Mouse (Mus musculus) CH12.LX (cell line): Measurements from ENCODE around the gene Fhit. TPM values are rescaled to one million over a fixed set of nuclear protein-coding genes. Genes with fewer than 3 reads are reported as not detected.

ENCODE experiments used
- DNase-seq: peaks from one replicate; pipeline ENCODE4 v3.0.0-alpha.2; 2013; ENCODE audit errors: extremely low read depth
- H3K27ac ChIP-seq: 2 replicates; pipeline ENCODE4 v1.5.1; 2012; ENCODE audit warnings: low read depth, mild to moderate bottlenecking, control low read depth, moderate library complexity; ENCODE audit not compliant: insufficient read depth
- H3K27me3 ChIP-seq: replicated peaks from 2 replicates; pipeline ENCODE3; 2012; ENCODE audit warnings: inconsistent platforms
- H3K36me3 ChIP-seq, 2 experiments: replicated peaks in 1 of 2; 2 replicates each; pipeline versions ENCODE3 to v1.6.1; 2012; ENCODE audit warnings: inconsistent platforms in 1 of 2, low read length in 1 of 2, mild to moderate bottlenecking in 1 of 2, mixed read lengths in 1 of 2, moderate library complexity in 1 of 2; ENCODE audit not compliant: control insufficient read depth in 1 of 2, insufficient read depth in 1 of 2
- H3K4me1 ChIP-seq, 2 experiments: 2 replicates each; pipeline ENCODE4 v1.6.1; 2012; ENCODE audit warnings: inconsistent platforms in 1 of 2, moderate library complexity in 1 of 2; ENCODE audit not compliant: insufficient read depth in 2 of 2, control insufficient read depth in 1 of 2
- H3K4me2 ChIP-seq: 2 replicates; pipeline ENCODE4 v1.6.1; 2012; ENCODE audit warnings: low read depth, mild to moderate bottlenecking, control low read depth; ENCODE audit not compliant: poor library complexity, insufficient read depth, severe bottlenecking
- H3K4me3 ChIP-seq, 3 experiments: fragments of 150-350 bp in 1 of 3; sonication (generic) in 1 of 3; replicated peaks in 1 of 3; 2 replicates each; pipeline versions ENCODE3 to v1.5.1; 2011 to 2012; ENCODE audit warnings: low read depth in 2 of 3, low read length in 2 of 3, mild to moderate bottlenecking in 2 of 3, moderate library complexity in 2 of 3, control low read depth in 1 of 3, improper control_type of control experiment in 1 of 3, inconsistent platforms in 1 of 3, mixed read lengths in 1 of 3; ENCODE audit not compliant: poor library complexity in 1 of 3
- H3K79me2 ChIP-seq: replicated peaks from 2 replicates; pipeline ENCODE4 v1.6.1; 2012; ENCODE audit warnings: mild to moderate bottlenecking, moderate library complexity; ENCODE audit not compliant: control insufficient read depth, poor library complexity, insufficient read depth, severe bottlenecking; ENCODE audit errors: extremely low read depth
- H3K9ac ChIP-seq: 2 replicates; pipeline ENCODE4 v1.6.1; 2012; ENCODE audit warnings: low read depth, mild to moderate bottlenecking, control low read depth, moderate library complexity; ENCODE audit not compliant: insufficient read depth
- H3K9me3 ChIP-seq: replicated peaks from 2 replicates; pipeline ENCODE3; 2012; ENCODE audit warnings: low read length, inconsistent platforms, mixed read lengths
- BHLHE40 ChIP-seq: IDR thresholded peaks from 2 replicates; pipeline ENCODE4 v1.6.1; 2011; ENCODE audit warnings: mild to moderate bottlenecking, low read depth, low read length, improper control_type of control experiment
- CHD1 ChIP-seq: IDR thresholded peaks from 2 replicates; pipeline ENCODE4 v1.6.1; 2012; ENCODE audit warnings: low read depth, low read length, improper control_type of control experiment, inconsistent platforms
- CHD2 ChIP-seq: IDR thresholded peaks from 2 replicates; pipeline ENCODE4 v1.6.1; 2011; ENCODE audit warnings: low read length, improper control_type of control experiment
- E2F4 ChIP-seq: IDR thresholded peaks from 2 replicates; pipeline ENCODE4 v1.6.1; 2011; ENCODE audit warnings: low read depth, low read length, improper control_type of control experiment; ENCODE audit not compliant: insufficient replicate concordance
- GABPA ChIP-seq: IDR thresholded peaks from 2 replicates; pipeline ENCODE4 v1.6.1; 2012; ENCODE audit warnings: low read depth, low read length, improper control_type of control experiment, inconsistent platforms; ENCODE audit not compliant: insufficient replicate concordance
- IRF4 ChIP-seq: IDR thresholded peaks from 2 replicates; pipeline ENCODE4 v1.6.1; 2014; ENCODE audit warnings: low read depth, mild to moderate bottlenecking, inconsistent platforms, low read length, improper control_type of control experiment
- JUN ChIP-seq: IDR thresholded peaks from 2 replicates; pipeline ENCODE4 v1.6.1; 2011; ENCODE audit warnings: low read depth, mild to moderate bottlenecking, low read length, improper control_type of control experiment, moderate library complexity; ENCODE audit not compliant: insufficient read depth
- JUND ChIP-seq: conservative IDR thresholded peaks from 2 replicates; pipeline ENCODE4 v1.6.1; 2011; ENCODE audit warnings: low read depth, low read length, improper control_type of control experiment
- MAFK ChIP-seq: IDR thresholded peaks from 2 replicates; pipeline ENCODE4 v1.6.1; 2011; ENCODE audit warnings: low read length, improper control_type of control experiment; ENCODE audit not compliant: insufficient replicate concordance
- MAZ ChIP-seq: IDR thresholded peaks from 2 replicates; pipeline ENCODE4 v1.6.1; 2012; ENCODE audit warnings: low read depth, mild to moderate bottlenecking, inconsistent platforms, low read length, improper control_type of control experiment, moderate library complexity
- MXI1 ChIP-seq: IDR thresholded peaks from 2 replicates; pipeline ENCODE4 v1.6.1; 2011; ENCODE audit warnings: mild to moderate bottlenecking, low read depth, low read length, improper control_type of control experiment
- MYC ChIP-seq: IDR thresholded peaks from 2 replicates; pipeline ENCODE4 v1.6.1; 2011; ENCODE audit warnings: low read depth, mild to moderate bottlenecking, improper control_type of control experiment, low read length
- NELFE ChIP-seq: IDR thresholded peaks from 2 replicates; pipeline ENCODE4 v1.6.1; 2011; ENCODE audit warnings: low read depth, low read length, improper control_type of control experiment
- PAX5 ChIP-seq: IDR thresholded peaks from 2 replicates; pipeline ENCODE4 v1.6.1; 2012; ENCODE audit warnings: low read length, inconsistent platforms, mixed read lengths
- POLR2AphosphoS2 ChIP-seq: IDR thresholded peaks from 2 replicates; pipeline ENCODE4 v1.6.1; 2011; ENCODE audit warnings: low read depth, low read length, improper control_type of control experiment
- RAD21 ChIP-seq: IDR thresholded peaks from 2 replicates; pipeline ENCODE4 v1.6.1; 2011; ENCODE audit warnings: low read depth, mild to moderate bottlenecking, low read length, improper control_type of control experiment, moderate library complexity
- SIN3A ChIP-seq: IDR thresholded peaks from 2 replicates; pipeline ENCODE4 v1.6.1; 2012; ENCODE audit warnings: low read length, improper control_type of control experiment, inconsistent platforms
- USF2 ChIP-seq: conservative IDR thresholded peaks from 2 replicates; pipeline ENCODE4 v1.6.1; 2011; ENCODE audit warnings: low read depth, low read length, improper control_type of control experiment
- ZC3H11A ChIP-seq: IDR thresholded peaks from 2 replicates; pipeline ENCODE4 v1.6.1; 2012; ENCODE audit warnings: low read depth, mild to moderate bottlenecking, inconsistent platforms, low read length, improper control_type of control experiment
- ZKSCAN1 ChIP-seq: IDR thresholded peaks from 2 replicates; pipeline ENCODE4 v1.6.1; 2012; ENCODE audit warnings: low read depth, inconsistent platforms, low read length, improper control_type of control experiment, borderline replicate concordance
- ZMIZ1 ChIP-seq: IDR thresholded peaks from 2 replicates; pipeline ENCODE4 v1.6.1; 2012; ENCODE audit warnings: low read depth, mild to moderate bottlenecking, inconsistent platforms, low read length, improper control_type of control experiment
- dilution Hi-C: fragments of 300-500 bp; cut with MboI; formaldehyde crosslinking; loops from 2 replicates; pipeline ENCODE4 v1.14.3; 2020; ENCODE audit warnings: low sequenced_read_pairs; ENCODE audit not compliant: extremely low pct_unique_long_range_greater_than_20kb, extremely low pct_ligation_motif_present
- in situ Hi-C: fragments of 300-500 bp; cut with MboI; formaldehyde crosslinking; loops from 3 replicates; pipeline ENCODE4 v1.14.3; 2019; ENCODE audit warnings: low sequenced_read_pairs, low pct_ligation_motif_present, low pct_unique_long_range_greater_than_20kb, mixed read lengths
- polyA plus RNA-seq: library from polyadenylated mRNA; unstranded; fragments of >175 nt; gene quantifications from 2 replicates; pipeline ENCODE4 v1.2.1, GENCODE M21; 2012; ENCODE audit warnings: low read depth; ENCODE audit not compliant: insufficient read length
- total RNA-seq, 2 experiments: library from RNA; depleted of rRNA; stranded (reverse); fragments of 300-350 nt in 1 of 2; fragments of >200 nt in 1 of 2; gene quantifications; 2 replicates each; pipeline ENCODE4 v1.2.3; 2012 to 2014

Fhit gene
- total and polyA plus RNA-seq, 3 experiments = 0.64 to 1.9 (median 0.64) TPM

DNA sequence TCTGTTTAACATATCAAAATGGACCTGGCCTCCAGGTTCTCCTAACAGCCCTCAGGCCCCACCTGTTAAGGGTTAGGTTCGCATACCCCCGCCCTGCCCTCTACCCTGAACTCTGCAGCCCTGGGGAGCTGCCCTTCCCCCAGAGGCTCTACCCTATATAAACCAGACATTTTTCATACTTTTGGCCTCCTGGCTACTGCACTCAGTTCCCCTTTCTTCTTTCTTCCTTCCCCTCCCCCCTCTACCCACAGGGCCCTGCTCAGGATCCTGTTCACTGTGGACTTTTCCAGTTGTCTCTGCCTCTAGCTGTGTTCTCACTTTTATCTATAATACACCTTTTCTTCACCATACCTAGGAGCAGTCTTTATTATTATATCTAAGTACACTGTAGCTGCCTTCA lies 627.0 kb downstream of the Fhit start:
- no peaks in the 10 kb centered on the region for H3K79me2 ChIP-seq
- H3K9ac ChIP-seq = no peak overlapping the region
- no peak overlapping the region for H3K4me3 ChIP-seq
- peak; percentile 44 for DNase-seq
- peak overlapping the region; percentile 16; the same call in 1 of the 2 replicates for H3K4me2 ChIP-seq
- in situ Hi-C loops = no loop called here
- no peaks in the 10 kb centered on the region for H3K27me3 ChIP-seq
- no peaks in the 10 kb centered on the region for H3K36me3 ChIP-seq
- TF ChIP-seq MAZ (no peak), CHD2 (peak; percentile 68), JUN (no peak), POLR2AphosphoS2 (no peak), IRF4 (0 out of 2 replicates have a peak, but pooled peaks have one; percentile 7), E2F4 (no peak), MXI1 (no peak), PAX5 (no peak), BHLHE40 (no peak), ZMIZ1 (no peak), RAD21 (no peak), JUND (no peak), USF2 (no peak), NELFE (no peak), ZKSCAN1 (no peak)
- no peak overlapping the region for H3K27ac ChIP-seq
- no peaks in the 10 kb centered on the region for H3K9me3 ChIP-seq
- peaks cover 0 to 14% of the 10 kb centered on the region in 2 experiments; a peak in 2 of 4 replicates for H3K4me1 ChIP-seq
- dilution Hi-C loops = no loop called here

DNA sequence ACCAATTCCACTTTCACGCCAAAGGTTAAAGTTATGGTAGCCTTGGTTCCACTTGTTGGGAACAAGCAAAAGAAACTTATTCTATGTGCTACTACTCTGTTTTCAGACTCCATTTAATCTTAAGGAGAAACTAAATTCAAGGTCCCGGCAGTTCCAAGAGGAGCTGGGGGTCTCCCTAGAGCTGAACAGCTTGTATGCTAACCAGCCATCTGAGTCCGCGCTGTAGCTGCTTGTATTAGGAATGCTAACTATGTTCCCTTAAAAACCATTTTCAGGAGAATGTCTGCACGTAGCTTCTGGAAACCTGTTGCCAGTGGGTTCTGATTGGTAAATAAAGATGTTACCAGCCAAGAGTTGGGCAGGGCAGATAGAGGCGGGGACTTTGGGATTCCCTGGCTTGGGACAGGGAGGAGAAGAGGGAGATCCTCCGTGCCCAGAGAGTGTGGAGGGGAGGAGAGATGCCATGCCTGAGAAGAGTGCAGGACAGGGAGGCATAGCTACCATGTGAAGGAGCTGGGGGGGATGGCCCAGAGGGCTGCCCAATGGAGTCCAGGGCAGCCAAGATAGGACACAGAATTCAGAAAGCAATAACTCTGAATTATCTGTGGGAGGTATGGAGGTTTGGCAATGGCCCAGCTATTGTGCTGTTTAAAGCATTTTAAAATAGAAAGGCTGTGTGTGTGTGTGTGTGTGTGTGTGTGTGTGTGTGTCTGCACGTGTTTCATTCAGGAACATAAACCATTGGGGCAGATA lies 629.9 kb downstream of the Fhit start:
- Histone ChIP-seq H3K36me3 (no peaks in the 10 kb centered on the region), H3K4me2 (no peak overlapping the region), H3K27me3 (no peaks in the 10 kb centered on the region), H3K4me1 (peaks cover 0 to 14% of the 10 kb centered on the region in 2 experiments; a peak in 2 of 4 replicates), H3K4me3 (no peak overlapping the region), H3K9ac (no peak overlapping the region), H3K79me2 (no peaks in the 10 kb centered on the region), H3K9me3 (no peaks in the 10 kb centered on the region), H3K27ac (no peak overlapping the region)
- TF ChIP-seq ZC3H11A (no peak), ZMIZ1 (no peak), MAZ (no peak), SIN3A (no peak), POLR2AphosphoS2 (no peak), RAD21 (no peak), IRF4 (no peak), CHD1 (no peak), PAX5 (no peak), MAFK (no peak), GABPA (no peak), MYC (no peak), MXI1 (no peak)
- dilution Hi-C loops (no loop called here), in situ Hi-C loops (no loop called here)
- no peak for DNase-seq
